Mouse (Mus musculus): ENCODE measurements around the gene Tmem79. TPM values are rescaled to one million over a fixed set of nuclear protein-coding genes. Genes with fewer than 3 reads are reported as not detected.
"Not testable (repeated sequence)": the region's sequence is repeated elsewhere in the genome, so short reads cannot be mapped to it uniquely, and the experiment has no call there.

The Tmem79 gene
- polyA plus RNA-seq, 1 experiment, result 0.09 TPM

- TF ChIP-seq GATA1 (IDR thresholded peaks at IDR 0.05; ENCODE audit: low read length) (no peak), TAL1 (IDR thresholded peaks at IDR 0.05; ENCODE audit: low read length) (no peak)
These were observed 48.8 kb downstream of the Tmem79 start, which contains the start of gene Gm38392 for GRCm38 (mm10) chr3:88287110-88287509. Gene Gm38392, minus strand, starts transcription at chr3:88287210.

DNA sequence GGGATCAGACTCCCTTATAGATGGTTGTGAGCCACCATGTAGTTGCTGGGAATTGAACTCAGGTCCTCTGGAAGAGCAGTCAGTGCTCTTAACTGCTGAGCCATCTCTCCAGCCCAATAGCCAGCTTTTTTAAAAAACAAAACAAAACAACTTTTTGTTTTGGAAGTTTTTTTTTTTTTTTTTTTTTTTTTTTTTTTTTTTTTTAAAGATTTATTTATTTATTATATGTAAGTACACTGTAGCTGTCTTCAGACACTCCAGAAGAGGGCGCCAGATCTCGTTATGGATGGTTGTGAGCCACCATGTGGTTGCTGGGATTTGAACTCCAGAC lies 50.4 kb downstream of the Tmem79 start:
- not testable (repeated sequence) for H3K4me1 ChIP-seq (ENCODE audit: control insufficient read depth); H3K9me3 ChIP-seq (ENCODE audit: control insufficient read depth, low read length); H3K27me3 ChIP-seq (ENCODE audit: control insufficient read depth); H3K36me3 ChIP-seq (ENCODE audit: control insufficient read depth); H3K4me3 ChIP-seq (replicated peaks)

More at GRCm38 (mm10) chr3:88287110-88287509, 48.8 kb downstream of the Tmem79 start, which contains the start of gene Gm38392:
- Histone ChIP-seq H3K9me3 (ENCODE audit: control insufficient read depth, low read length) (no peaks in the 10 kb centered on the region), H3K4me1 (ENCODE audit: control insufficient read depth) (no peaks in the 10 kb centered on the region), H3K4me3 (replicated peaks) (no peak within 1 kb of the TSS), H3K27me3 (ENCODE audit: control insufficient read depth) (no peaks in the 10 kb centered on the region), H3K36me3 (ENCODE audit: control insufficient read depth) (peaks cover 2% of the 10 kb centered on the region)

- H3K27me3 ChIP-seq (ENCODE audit: control insufficient read depth); H3K36me3 ChIP-seq (ENCODE audit: control insufficient read depth); H3K4me3 ChIP-seq (replicated peaks); H3K4me1 ChIP-seq (ENCODE audit: control insufficient read depth); H3K9me3 ChIP-seq (ENCODE audit: control insufficient read depth, low read length): not testable (repeated sequence)
These were observed 51.0 kb downstream of the Tmem79 start for GRCm38 (mm10) chr3:88284815-88285564.

DNA sequence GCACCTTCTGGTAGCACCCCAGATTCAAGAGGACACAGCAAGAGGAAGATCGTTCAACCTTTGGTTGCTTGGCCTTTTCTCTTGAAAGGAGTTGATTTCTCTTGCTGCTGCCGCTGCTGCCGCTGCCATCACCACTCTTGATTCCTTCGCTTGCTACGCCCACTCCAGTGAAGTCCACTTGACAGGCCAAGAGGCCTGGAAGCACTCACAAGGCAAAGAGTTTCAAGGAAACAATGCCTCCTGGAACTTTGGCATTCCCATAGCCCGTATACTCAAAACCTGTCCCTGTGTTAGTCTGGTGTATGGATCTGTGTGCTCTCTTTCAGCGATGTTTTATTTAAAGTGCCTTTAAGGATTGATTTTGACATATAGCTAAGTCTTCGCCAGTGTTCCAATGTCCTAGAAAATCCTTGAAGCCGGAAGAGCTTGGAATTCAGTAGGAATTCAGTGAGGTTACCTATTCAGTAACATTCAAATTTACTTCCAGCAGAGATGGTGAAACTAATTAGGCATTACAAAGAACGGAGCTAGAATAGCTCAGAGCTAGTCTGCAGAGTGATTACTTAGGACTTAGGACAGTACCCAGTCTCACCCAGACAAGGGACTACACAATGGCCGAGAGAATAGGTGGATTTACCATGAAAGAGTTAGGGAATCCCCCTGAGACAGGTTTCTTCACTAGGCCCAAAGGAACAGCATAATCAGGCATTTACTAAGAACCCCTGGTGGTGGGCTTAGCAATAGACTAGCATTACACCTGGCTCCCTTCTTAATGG lies 54.6 kb downstream of the Tmem79 start:
- not testable (repeated sequence) for H3K4me1 ChIP-seq (ENCODE audit: control insufficient read depth); H3K36me3 ChIP-seq (ENCODE audit: control insufficient read depth); H3K9me3 ChIP-seq (ENCODE audit: control insufficient read depth, low read length); H3K4me3 ChIP-seq (replicated peaks); H3K27me3 ChIP-seq (ENCODE audit: control insufficient read depth)

DNA sequence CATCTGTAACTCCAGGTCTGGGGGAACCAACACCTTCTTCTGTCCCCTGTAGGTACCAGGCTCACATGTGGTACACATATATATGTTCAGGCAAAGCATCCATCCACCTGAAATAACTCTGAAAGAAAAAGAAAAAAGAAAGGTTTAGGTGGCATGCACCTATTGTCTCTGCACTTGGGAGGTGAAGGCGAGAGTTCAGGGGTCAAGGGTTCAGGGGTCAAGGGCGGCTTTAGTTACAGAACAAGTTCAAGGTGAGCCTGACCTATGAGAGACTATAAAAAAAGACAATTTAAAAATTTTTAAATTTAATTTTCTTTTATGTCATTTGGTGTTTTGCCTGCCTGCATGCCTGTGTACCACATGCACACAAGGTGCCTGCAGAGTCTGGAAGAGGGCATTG lies 55.9 kb downstream of the Tmem79 start:
- H3K9me3 ChIP-seq (ENCODE audit: control insufficient read depth, low read length), result no peaks in the 10 kb centered on the region
- H3K4me1 ChIP-seq (ENCODE audit: control insufficient read depth), result no peaks in the 10 kb centered on the region
- H3K4me3 ChIP-seq (replicated peaks), result no peak overlapping the region
- H3K36me3 ChIP-seq (ENCODE audit: control insufficient read depth), result peaks cover under 1% of the 10 kb centered on the region
- TF ChIP-seq TAL1 (IDR thresholded peaks at IDR 0.05; ENCODE audit: low read length) (no peak), GATA1 (IDR thresholded peaks at IDR 0.05; ENCODE audit: low read length) (no peak)
- H3K27me3 ChIP-seq (ENCODE audit: control insufficient read depth), result no peaks in the 10 kb centered on the region

Other genes with a start within 250 kb of the Tmem79 start
- gene Mef2d, start 193.8 kb downstream of the Tmem79 start, polyA plus RNA-seq (2012), result 2.6 and 3.4 TPM in 2 replicates
- not detected in 2 replicates for gene Rhbg, start 81.4 kb downstream of the Tmem79 start, polyA plus RNA-seq (2012)
- not detected in 2 replicates for gene Gm38392, start 48.9 kb downstream of the Tmem79 start, polyA plus RNA-seq (2012)
- 0.08 and 0.12 TPM in 2 replicates for gene Tsacc, start 39.1 kb downstream of the Tmem79 start, polyA plus RNA-seq (2012)
- 1.6 and 3.8 TPM in 2 replicates for gene Cct3, start 39.0 kb downstream of the Tmem79 start, polyA plus RNA-seq (2012)
- gene Glmp, start 11.1 kb downstream of the Tmem79 start, polyA plus RNA-seq (2012), result 4.4 and 10.8 TPM in 2 replicates
- 16.0 and 20.1 TPM in 2 replicates for gene Smg5, start 112 bp upstream of the Tmem79 start, polyA plus RNA-seq (2012)
- 1.8 and 3.4 TPM in 2 replicates for gene Paqr6, start 28.4 kb upstream of the Tmem79 start, polyA plus RNA-seq (2012)
- gene Bglap3, start 36.6 kb upstream of the Tmem79 start, polyA plus RNA-seq (2012), result not detected in 2 replicates
- gene Bglap2, start 42.6 kb upstream of the Tmem79 start, polyA plus RNA-seq (2012), result not detected in 2 replicates
- not detected in 2 replicates for gene Bglap, start 48.3 kb upstream of the Tmem79 start, polyA plus RNA-seq (2012)
- 40.0 and 42.2 TPM in 2 replicates for gene Pmf1, start 74.2 kb upstream of the Tmem79 start, polyA plus RNA-seq (2012)
- 1.1 and 1.2 TPM in 2 replicates for gene Slc25a44, start 89.0 kb upstream of the Tmem79 start, polyA plus RNA-seq (2012)
- gene Sema4a, start 125.0 kb upstream of the Tmem79 start, polyA plus RNA-seq (2012), result 0.11 and 0.12 TPM in 2 replicates
- 137 and 158 TPM in 2 replicates for gene Lmna, start 173.8 kb upstream of the Tmem79 start, polyA plus RNA-seq (2012)
- 0.01 and 0.02 TPM in 2 replicates for gene Mex3a, start 196.2 kb upstream of the Tmem79 start, polyA plus RNA-seq (2012)
- gene Rab25, start 212.2 kb upstream of the Tmem79 start, polyA plus RNA-seq (2012), result not detected in 2 replicates
- 7.4 and 12.2 TPM in 2 replicates for gene Lamtor2, start 216.9 kb upstream of the Tmem79 start, polyA plus RNA-seq (2012)
- 2.6 and 3.1 TPM in 2 replicates for gene Ubqln4, start 217.6 kb upstream of the Tmem79 start, polyA plus RNA-seq (2012)
- 6.5 and 12.3 TPM in 2 replicates for gene Ssr2, start 239.7 kb upstream of the Tmem79 start, polyA plus RNA-seq (2012)

Measured in erythroblast, embryonic 14.5 days (primary cell).